Mouse (Mus musculus) thymus, adult 2 months (tissue): ENCODE measurements around the gene Sgms1.

Source experiments
- CTCF ChIP-seq: fragments of 200-500 bp; IDR thresholded peaks from 2 replicates; pipeline ENCODE4 v1.5.1; 2012; ENCODE audit warnings: mild to moderate bottlenecking, control low read depth, low read length, moderate library complexity, borderline replicate concordance; ENCODE audit not compliant: control insufficient read depth, poor library complexity, insufficient read depth; ENCODE audit errors: extremely low read depth
- POLR2A ChIP-seq: fragments of 200-500 bp; IDR thresholded peaks from 2 replicates; pipeline ENCODE4 v1.6.1; 2012; ENCODE audit warnings: mild to moderate bottlenecking, low read length, control low read depth, moderate library complexity; ENCODE audit not compliant: control insufficient read depth, poor library complexity, insufficient read depth; ENCODE audit errors: extremely low read depth

DNA sequence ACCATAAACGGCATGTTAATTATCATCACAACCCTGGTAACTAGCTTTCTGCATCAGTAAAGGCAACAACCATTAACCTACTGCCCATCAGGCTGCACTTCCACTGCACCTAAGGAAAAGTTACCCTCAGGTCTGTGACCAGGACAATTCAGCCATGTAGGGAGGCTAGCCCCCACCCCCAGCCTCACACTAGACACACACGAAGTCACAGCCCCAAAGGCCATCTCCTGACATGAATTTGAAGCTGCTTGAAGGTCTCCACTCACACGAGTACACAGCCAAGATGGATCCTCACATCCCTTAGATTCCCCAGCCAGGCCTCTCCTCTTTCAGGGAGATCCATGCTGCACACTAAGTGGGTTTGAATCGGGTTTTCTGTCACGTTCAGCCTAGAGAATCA, 42.0 kb downstream of the Sgms1 start:
- no peak for TF ChIP-seq POLR2A
- TF ChIP-seq CTCF = no peak
